Mouse (Mus musculus): Measurements from ENCODE around the gene Pik3cd. TPM values are rescaled to one million over a fixed set of nuclear protein-coding genes. Genes with fewer than 3 reads are reported as not detected.

Gene Pik3cd
- polyA plus RNA-seq, 1 experiment from 2014 or later = 4.2 TPM

- no peak for ATAC-seq (replicated peaks; ENCODE audit: low FRiP score)
- no peaks in the 10 kb centered on the region for H3K9me3 ChIP-seq (replicated peaks)
- no peaks in the 10 kb centered on the region for H3K4me1 ChIP-seq
- H3K4me3 ChIP-seq (replicated peaks) = no peak overlapping the region
- 0 out of 2 replicates have a peak, but pooled peaks cover 4% of the 10 kb centered on the region for H3K36me3 ChIP-seq
- no peak overlapping the region for H3K27ac ChIP-seq
- no peaks in the 10 kb centered on the region for H3K27me3 ChIP-seq
- WGBS = 70% methylated on average over 11 of the region's 11 CpGs
- no peak overlapping the region for H3K4me2 ChIP-seq
- H3K9ac ChIP-seq = no peak overlapping the region
These were observed 44.4 kb downstream of the Pik3cd start for GRCm38 (mm10) chr4:149657858-149658416.

GRCm38 (mm10) chr4:149654232-149654631 is 48.1 kb downstream of the Pik3cd start:
- Histone ChIP-seq H3K9me3 (replicated peaks) (no peaks in the 10 kb centered on the region), H3K4me1 (no peaks in the 10 kb centered on the region), H3K27me3 (no peaks in the 10 kb centered on the region), H3K9ac (no peak overlapping the region), H3K36me3 (peaks cover 17% of the 10 kb centered on the region), H3K4me2 (no peak overlapping the region), H3K4me3 (replicated peaks) (no peak overlapping the region), H3K27ac (no peak overlapping the region)
- ATAC-seq (replicated peaks; ENCODE audit: low FRiP score) = no peak
- 92% methylated on average over 4 of the region's 4 CpGs for WGBS

GRCm38 (mm10) chr4:149650493-149651193 is 51.7 kb downstream of the Pik3cd start:
- H3K4me2 ChIP-seq = no peak overlapping the region
- H3K27me3 ChIP-seq = no peaks in the 10 kb centered on the region
- no peak overlapping the region for H3K9ac ChIP-seq
- 0 out of 2 replicates have a peak, but pooled peaks have one; percentile 20 for ATAC-seq (replicated peaks; ENCODE audit: low FRiP score)
- no peaks in the 10 kb centered on the region for H3K9me3 ChIP-seq (replicated peaks)
- peaks cover 53% of the 10 kb centered on the region for H3K36me3 ChIP-seq
- no peak overlapping the region for H3K27ac ChIP-seq
- 0 out of 2 replicates have a peak, but pooled peaks cover 6% of the 10 kb centered on the region for H3K4me1 ChIP-seq
- 68% methylated on average over 24 of the region's 24 CpGs for WGBS
- no peak overlapping the region for H3K4me3 ChIP-seq (replicated peaks)

- Histone ChIP-seq H3K36me3 (peaks cover 74% of the 10 kb centered on the region), H3K9ac (no peak overlapping the region), H3K27ac (no peak overlapping the region), H3K4me2 (no peak overlapping the region), H3K27me3 (no peaks in the 10 kb centered on the region), H3K9me3 (replicated peaks) (no peaks in the 10 kb centered on the region), H3K4me1 (0 out of 2 replicates have a peak, but pooled peaks cover 6% of the 10 kb centered on the region), H3K4me3 (replicated peaks) (no peak overlapping the region)
- WGBS = 81% methylated on average over 20 of the region's 20 CpGs
- no peak for ATAC-seq (replicated peaks; ENCODE audit: low FRiP score)
These were observed 54.2 kb downstream of the Pik3cd start for GRCm38 (mm10) chr4:149648031-149648805.

GRCm38 (mm10) chr4:149645761-149646160 is 56.6 kb downstream of the Pik3cd start:
- Histone ChIP-seq H3K4me1 (peaks cover 17% of the 10 kb centered on the region), H3K36me3 (peaks cover 84% of the 10 kb centered on the region), H3K4me2 (no peak overlapping the region), H3K4me3 (replicated peaks) (no peak overlapping the region), H3K9me3 (replicated peaks) (no peaks in the 10 kb centered on the region), H3K27ac (no peak overlapping the region), H3K9ac (no peak overlapping the region), H3K27me3 (no peaks in the 10 kb centered on the region)
- 54% methylated on average over 9 of the region's 9 CpGs for WGBS
- ATAC-seq (replicated peaks; ENCODE audit: low FRiP score) = no peak

- Histone ChIP-seq H3K9ac (no peak overlapping the region), H3K4me3 (replicated peaks) (no peak overlapping the region), H3K9me3 (replicated peaks) (no peaks in the 10 kb centered on the region), H3K27me3 (no peaks in the 10 kb centered on the region), H3K36me3 (peaks cover 81% of the 10 kb centered on the region), H3K27ac (peak overlapping the region; percentile 61; the same call in 1 of the 2 replicates), H3K4me1 (peaks cover 22% of the 10 kb centered on the region), H3K4me2 (no peak overlapping the region)
- WGBS = 75% methylated on average over 5 of the region's 5 CpGs
- ATAC-seq (replicated peaks; ENCODE audit: low FRiP score) = no peak
These were observed 60.4 kb downstream of the Pik3cd start for GRCm38 (mm10) chr4:149641956-149642355.

- WGBS = 40% methylated on average over 8 of the region's 8 CpGs
- peaks cover 81% of the 10 kb centered on the region for H3K36me3 ChIP-seq
These were observed 61.0 kb downstream of the Pik3cd start for GRCm38 (mm10) chr4:149641400-149641799.

GRCm38 (mm10) chr4:149640831-149641230 is 61.5 kb downstream of the Pik3cd start:
- Histone ChIP-seq H3K9me3 (replicated peaks) (no peaks in the 10 kb centered on the region), H3K36me3 (peaks cover 81% of the 10 kb centered on the region), H3K4me1 (peaks cover 22% of the 10 kb centered on the region), H3K27me3 (no peaks in the 10 kb centered on the region), H3K27ac (peak overlapping the region; percentile 15; the same call in 1 of the 2 replicates), H3K4me3 (replicated peaks) (no peak overlapping the region), H3K9ac (no peak overlapping the region), H3K4me2 (no peak overlapping the region)
- peak; percentile 59 for ATAC-seq (replicated peaks; ENCODE audit: low FRiP score)
- WGBS = 42% methylated on average over 9 of the region's 9 CpGs

More at GRCm38 (mm10) chr4:149641400-149641799, 61.0 kb downstream of the Pik3cd start:
- ATAC-seq (replicated peaks; ENCODE audit: low FRiP score) = no peak
- peaks cover 22% of the 10 kb centered on the region for H3K4me1 ChIP-seq
- no peak overlapping the region for H3K4me2 ChIP-seq
- H3K9ac ChIP-seq = no peak overlapping the region
- H3K27me3 ChIP-seq = no peaks in the 10 kb centered on the region
- H3K9me3 ChIP-seq (replicated peaks) = no peaks in the 10 kb centered on the region
- peak overlapping the region; percentile 15; the same call in 1 of the 2 replicates for H3K27ac ChIP-seq
- no peak overlapping the region for H3K4me3 ChIP-seq (replicated peaks)

GRCm38 (mm10) chr4:149637942-149638341 is 64.4 kb downstream of the Pik3cd start:
- H3K9ac ChIP-seq = no peak overlapping the region
- peaks cover 83% of the 10 kb centered on the region for H3K36me3 ChIP-seq
- no peak for ATAC-seq (replicated peaks; ENCODE audit: low FRiP score)
- WGBS = 82% methylated on average over 7 of the region's 7 CpGs
- H3K4me1 ChIP-seq = peaks cover 22% of the 10 kb centered on the region
- H3K9me3 ChIP-seq (replicated peaks) = no peaks in the 10 kb centered on the region
- H3K4me2 ChIP-seq = no peak overlapping the region
- no peak overlapping the region for H3K4me3 ChIP-seq (replicated peaks)
- H3K27me3 ChIP-seq = no peaks in the 10 kb centered on the region
- no peak overlapping the region for H3K27ac ChIP-seq

- 0 out of 2 replicates have a peak overlapping the region, but pooled peaks have one; percentile 13 for H3K27ac ChIP-seq
- 86% methylated on average over 8 of the region's 8 CpGs for WGBS
- peaks cover 86% of the 10 kb centered on the region for H3K36me3 ChIP-seq
- H3K27me3 ChIP-seq = no peaks in the 10 kb centered on the region
- H3K9me3 ChIP-seq (replicated peaks) = no peaks in the 10 kb centered on the region
- no peak for ATAC-seq (replicated peaks; ENCODE audit: low FRiP score)
- H3K4me2 ChIP-seq = no peak overlapping the region
- H3K9ac ChIP-seq = no peak overlapping the region
- H3K4me3 ChIP-seq (replicated peaks) = no peak overlapping the region
- peaks cover 13% of the 10 kb centered on the region for H3K4me1 ChIP-seq
These were observed 66.4 kb downstream of the Pik3cd start for GRCm38 (mm10) chr4:149635915-149636415.

- H3K9me3 ChIP-seq (replicated peaks) = no peaks in the 10 kb centered on the region
- no peak overlapping the region for H3K4me3 ChIP-seq (replicated peaks)
- WGBS = 93% methylated on average over 11 of the region's 11 CpGs
- H3K4me2 ChIP-seq = no peak overlapping the region
- ATAC-seq (replicated peaks; ENCODE audit: low FRiP score) = no peak
- H3K27me3 ChIP-seq = no peaks in the 10 kb centered on the region
- H3K4me1 ChIP-seq = peaks cover 8% of the 10 kb centered on the region; the same call in 1 of the 2 replicates
- H3K27ac ChIP-seq = no peak overlapping the region
- H3K36me3 ChIP-seq = peaks cover 87% of the 10 kb centered on the region
- H3K9ac ChIP-seq = no peak overlapping the region
These were observed 67.4 kb downstream of the Pik3cd start for GRCm38 (mm10) chr4:149634966-149635365.

- Histone ChIP-seq H3K9ac (no peak overlapping the region), H3K36me3 (peaks cover 87% of the 10 kb centered on the region), H3K9me3 (replicated peaks) (no peaks in the 10 kb centered on the region), H3K27me3 (no peaks in the 10 kb centered on the region), H3K4me1 (peaks cover 5% of the 10 kb centered on the region; the same call in 1 of the 2 replicates), H3K4me3 (replicated peaks) (no peak overlapping the region), H3K4me2 (no peak overlapping the region), H3K27ac (no peak overlapping the region)
- ATAC-seq (replicated peaks; ENCODE audit: low FRiP score) = no peak
- 77% methylated on average over 1 of the region's 1 CpGs for WGBS
These were observed 68.2 kb downstream of the Pik3cd start for GRCm38 (mm10) chr4:149634157-149634556.

Measured in kidney, embryonic 15.5 days (tissue).